Mouse (Mus musculus) cerebellum, adult 9-10 months (tissue): ENCODE data around the gene Ssbp2.

Experiments
- DNase-seq: peaks from one replicate; pipeline ENCODE4 v3.0.0; 2022

Gene Ssbp2

DNA sequence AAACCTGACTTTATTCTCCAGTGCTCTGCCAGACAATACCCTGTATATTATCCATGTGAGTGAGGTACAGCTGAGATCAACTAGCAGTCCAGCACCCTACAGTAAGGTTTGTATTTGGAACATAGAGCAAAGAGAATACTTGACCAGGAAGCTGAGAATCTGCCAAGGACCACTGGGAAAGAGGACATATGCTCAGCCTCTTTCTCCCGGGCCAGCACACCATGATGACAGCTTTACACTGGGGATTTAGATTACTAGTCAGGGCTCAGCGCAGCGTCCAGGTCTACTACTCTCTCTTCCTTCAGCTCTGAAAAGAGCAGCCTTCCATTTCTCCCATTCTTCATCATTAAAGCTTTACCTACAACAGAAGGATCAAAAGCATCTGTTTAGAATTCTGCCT, 76.6 kb downstream of the Ssbp2 start:
- no peak for DNase-seq

- DNase-seq, result no peak
Observed at GRCm38 (mm10) chr13:91540145-91541068, 80.3 kb downstream of the Ssbp2 start.

GRCm38 (mm10) chr13:91541069-91541429, 81.0 kb downstream of the Ssbp2 start:
- no peak for DNase-seq

- DNase-seq, result no peak
Observed at GRCm38 (mm10) chr13:91543555-91543954, 83.5 kb downstream of the Ssbp2 start.

DNA sequence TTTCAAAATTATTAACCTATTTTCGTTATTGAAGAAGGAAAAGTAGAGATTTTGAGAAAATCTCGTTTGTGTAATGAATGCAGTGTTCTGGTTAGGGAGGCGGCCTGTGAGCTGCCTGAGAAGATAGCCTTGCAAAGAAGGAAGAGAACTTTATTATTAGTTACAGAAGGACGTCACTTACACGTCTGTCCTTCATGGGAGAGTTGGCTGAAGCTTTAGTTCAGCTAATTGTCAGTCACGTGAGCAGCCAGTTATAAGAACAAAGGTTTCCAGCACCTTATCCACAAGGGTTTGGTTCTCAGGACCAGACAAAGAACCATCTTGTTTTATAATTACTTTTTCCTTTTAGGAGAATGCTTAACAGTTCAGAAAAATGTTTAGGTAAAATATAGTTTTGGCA, 104.0 kb downstream of the Ssbp2 start:
- no peak for DNase-seq

GRCm38 (mm10) chr13:91564755-91565154, 104.7 kb downstream of the Ssbp2 start:
- no peak for DNase-seq

DNA sequence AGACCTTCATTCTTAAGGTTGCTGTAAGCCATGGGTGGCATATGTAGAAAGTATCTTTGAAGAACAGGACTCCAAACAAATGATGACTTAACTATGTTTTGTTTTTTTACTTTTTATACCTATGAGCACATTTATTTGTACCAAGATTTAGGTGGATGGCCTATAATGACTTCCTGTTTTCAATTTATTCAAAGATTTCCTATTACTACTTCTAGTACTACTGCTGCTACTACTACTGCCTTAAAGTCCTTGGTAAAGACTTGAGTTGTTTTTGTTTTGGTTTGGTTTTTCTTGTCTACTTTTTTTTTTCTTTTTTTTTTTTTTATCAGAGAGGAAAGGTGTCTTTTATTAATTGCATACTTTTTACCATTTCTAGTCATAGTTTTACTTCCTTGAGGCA, 121.4 kb downstream of the Ssbp2 start:
- DNase-seq, result no peak

DNA sequence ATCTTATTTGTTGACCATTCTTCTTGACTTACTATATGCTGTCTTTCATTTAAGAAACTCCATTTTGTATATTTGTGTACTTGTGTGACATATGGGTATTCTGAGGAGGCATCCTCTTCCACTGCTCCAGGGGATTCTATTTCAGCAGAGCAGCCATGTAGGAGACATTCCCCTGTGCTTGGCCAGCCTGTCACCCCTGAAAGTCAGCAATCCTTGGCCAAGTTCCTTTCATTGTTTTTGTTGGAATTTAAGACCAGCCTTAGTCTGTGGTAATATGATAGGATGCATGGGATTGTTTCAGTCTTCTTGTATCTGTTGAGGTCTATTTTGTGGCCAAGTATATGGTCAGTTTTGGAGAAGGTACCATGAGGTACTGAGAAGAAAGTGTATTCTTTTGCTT, 122.1 kb downstream of the Ssbp2 start:
- DNase-seq, result no peak

DNA sequence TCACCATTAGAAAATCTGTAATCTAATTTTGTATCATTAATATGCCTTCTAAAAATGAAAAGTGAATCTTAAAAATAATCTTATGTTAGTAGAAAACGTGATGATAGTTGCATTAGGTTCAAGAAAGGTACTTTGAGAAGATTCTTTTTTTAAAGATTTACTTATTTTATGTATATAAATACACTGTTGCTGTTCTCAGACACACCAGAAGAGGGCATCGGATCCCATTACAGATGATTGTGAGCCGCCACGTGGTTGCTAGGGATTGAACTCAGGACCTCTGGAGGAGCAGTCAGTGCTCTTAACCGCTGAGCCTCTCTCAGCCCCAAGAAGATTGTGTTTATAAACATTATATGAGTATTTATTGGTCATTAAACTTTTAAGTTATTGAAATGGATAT, 126.3 kb downstream of the Ssbp2 start:
- DNase-seq, result no peak

DNA sequence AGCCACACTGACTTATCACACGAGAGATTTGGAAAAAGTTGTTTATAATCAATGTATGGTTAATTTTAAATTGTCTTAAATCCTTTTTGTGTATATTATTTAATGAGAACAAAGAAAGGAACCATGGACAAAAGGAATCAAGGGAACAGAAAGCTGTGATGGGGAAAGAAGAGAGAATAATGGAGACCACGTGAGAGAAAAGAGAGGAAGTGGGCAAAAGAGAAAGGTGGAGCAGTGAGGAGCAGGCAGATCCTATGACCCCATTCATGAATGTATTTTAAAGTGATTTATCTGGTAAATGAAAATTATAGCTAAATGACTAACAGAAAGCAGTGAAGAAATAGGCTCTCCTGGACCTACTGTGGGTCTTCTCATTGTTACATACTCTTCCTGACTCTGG, 128.4 kb downstream of the Ssbp2 start:
- no peak for DNase-seq

- DNase-seq, result peak; percentile 80
Observed at GRCm38 (mm10) chr13:91591863-91592262, 131.8 kb downstream of the Ssbp2 start.

- no peak for DNase-seq
Observed at GRCm38 (mm10) chr13:91595284-91595683, 135.2 kb downstream of the Ssbp2 start.

- no peak for DNase-seq
Observed at GRCm38 (mm10) chr13:91599594-91599993, 139.5 kb downstream of the Ssbp2 start.

DNA sequence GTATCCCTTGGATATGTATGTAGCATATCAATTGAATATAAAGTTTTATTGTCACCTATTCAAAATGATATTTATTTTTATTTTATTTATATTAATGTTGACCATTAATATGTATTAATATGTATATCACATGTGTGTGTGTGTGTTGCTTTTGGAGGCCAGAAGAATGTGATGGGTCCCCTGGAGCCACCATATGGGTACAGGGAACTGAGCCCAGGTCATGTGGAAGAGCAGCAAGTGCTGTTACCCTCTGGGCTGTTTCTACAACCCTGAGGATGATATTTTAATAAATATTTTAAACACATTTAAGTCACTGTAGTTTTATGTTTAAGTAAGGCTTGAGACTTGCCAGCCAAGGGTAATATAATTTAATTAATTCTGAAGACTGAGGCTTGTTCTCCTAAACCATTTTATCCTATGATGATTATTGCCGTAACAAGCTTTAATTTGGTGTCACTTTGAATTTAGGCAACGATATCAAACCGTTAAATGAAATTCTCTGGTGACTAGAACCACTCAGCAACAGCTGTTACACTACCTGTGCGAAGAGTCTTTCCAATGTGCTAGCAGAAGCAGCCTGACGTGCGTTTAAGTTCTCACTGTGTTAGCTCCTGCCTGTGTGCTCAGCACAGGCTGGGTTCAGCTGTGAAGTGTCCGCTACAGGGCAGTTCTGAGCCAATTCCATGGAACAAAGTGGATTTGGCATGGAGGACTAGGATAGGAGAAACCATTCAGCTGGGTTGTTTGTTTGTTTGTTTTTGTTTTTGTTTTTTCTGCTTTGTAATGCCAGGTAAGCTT, 145.2 kb downstream of the Ssbp2 start:
- DNase-seq, result no peak

GRCm38 (mm10) chr13:91610601-91611000, 150.5 kb downstream of the Ssbp2 start:
- DNase-seq, result no peak

DNA sequence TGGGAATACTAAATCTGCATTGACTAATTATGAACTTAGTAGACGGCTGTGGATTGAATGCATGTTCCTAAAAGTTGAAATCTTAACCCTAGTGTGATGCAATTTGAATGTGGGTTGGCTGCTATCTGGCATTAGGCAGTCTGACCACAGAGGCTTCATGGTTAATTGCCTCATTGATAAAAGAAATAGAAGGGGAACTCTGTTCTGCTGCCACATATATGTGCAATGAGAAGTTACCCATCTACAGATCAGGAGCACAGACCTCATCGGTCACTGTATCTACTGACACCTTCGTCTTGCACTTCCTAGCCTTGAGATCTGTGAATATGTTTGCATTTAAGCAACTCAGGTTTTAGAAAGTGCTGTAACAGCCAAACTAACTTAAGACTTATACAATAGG, 151.8 kb downstream of the Ssbp2 start:
- DNase-seq, result no peak

DNA sequence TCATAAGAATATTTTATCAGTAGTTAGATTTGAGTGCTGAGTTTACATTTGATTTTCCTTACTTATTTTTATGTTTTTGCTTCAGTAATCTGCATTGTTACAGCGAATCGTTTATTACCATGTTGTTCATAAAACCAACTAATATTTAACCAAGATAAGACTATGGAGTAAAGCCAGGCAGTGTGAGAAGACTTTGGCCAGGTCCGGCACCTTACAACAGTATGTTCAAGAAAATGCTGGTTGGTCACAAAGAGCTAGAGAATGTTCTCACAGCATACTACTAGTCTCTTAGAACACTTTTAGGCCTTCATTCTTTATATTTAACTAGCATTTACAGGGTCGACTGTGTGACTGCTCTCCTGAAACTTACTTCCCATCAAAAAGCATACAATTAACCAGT, 152.5 kb downstream of the Ssbp2 start:
- DNase-seq, result no peak

GRCm38 (mm10) chr13:91616050-91616449, 156.0 kb downstream of the Ssbp2 start:
- DNase-seq, result no peak

DNA sequence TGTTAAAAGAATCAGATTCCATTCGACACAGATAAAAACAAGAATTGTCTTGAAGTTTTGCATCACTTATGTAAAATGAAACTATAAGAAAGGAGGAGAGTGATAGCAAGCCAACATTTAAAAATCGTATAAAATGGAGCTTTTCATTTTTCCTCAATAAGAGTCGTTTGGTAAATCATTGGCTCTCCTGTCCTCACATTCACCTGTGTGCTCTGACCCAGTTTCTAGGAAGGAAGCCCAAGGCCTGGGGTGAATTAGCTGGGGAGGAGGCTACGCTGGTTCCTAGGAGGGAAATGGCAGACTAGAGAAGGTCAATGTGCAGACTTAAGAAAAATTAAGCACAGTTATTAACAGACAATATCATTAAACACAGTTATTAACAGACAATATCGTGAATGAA, 156.8 kb downstream of the Ssbp2 start:
- no peak for DNase-seq

DNA sequence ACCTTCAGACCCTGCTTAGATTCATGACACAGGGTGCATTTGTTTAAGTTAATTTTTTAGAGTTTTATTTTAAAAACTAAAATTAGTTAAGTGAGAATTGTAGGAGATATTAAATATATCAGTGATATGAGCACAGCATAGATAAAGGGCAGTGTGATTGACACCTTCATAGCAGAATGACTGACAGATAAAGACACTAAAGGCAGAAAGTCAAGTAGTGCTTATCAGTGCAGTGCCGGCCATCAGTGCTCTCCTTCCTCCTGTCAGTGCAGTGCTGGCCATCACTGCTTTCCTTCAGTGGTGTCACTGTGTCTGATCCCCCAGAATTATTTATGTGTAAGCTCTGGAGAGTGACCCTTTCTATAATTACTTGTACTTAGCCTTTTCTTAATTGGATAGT, 159.3 kb downstream of the Ssbp2 start:
- DNase-seq, result no peak

- DNase-seq, result no peak
Observed at GRCm38 (mm10) chr13:91620541-91620940, 160.5 kb downstream of the Ssbp2 start.

DNA sequence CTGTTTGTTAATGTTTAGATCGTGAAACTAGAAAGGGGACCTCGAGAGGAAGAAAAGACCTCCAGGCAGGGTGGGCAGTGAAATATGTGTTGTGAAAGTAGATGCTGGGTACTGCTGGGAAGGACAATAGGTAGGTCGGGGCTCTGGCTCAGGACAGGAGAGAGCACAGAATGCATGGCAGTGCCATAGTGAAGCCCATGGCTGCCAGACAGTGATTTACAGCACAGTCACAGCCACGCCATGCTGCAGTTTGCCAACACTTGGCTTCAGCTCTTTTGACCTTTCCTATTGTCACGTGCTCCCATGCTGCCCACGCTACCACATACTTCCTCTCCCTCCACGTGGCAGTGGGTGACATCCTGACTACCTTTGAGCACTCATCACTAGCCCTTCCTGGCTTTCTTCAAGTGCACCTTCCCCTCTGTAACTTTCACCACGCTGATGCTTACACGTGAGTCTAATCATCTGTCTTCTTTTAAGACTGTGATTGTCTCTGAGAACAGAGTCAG, 171.3 kb downstream of the Ssbp2 start:
- no peak for DNase-seq

DNA sequence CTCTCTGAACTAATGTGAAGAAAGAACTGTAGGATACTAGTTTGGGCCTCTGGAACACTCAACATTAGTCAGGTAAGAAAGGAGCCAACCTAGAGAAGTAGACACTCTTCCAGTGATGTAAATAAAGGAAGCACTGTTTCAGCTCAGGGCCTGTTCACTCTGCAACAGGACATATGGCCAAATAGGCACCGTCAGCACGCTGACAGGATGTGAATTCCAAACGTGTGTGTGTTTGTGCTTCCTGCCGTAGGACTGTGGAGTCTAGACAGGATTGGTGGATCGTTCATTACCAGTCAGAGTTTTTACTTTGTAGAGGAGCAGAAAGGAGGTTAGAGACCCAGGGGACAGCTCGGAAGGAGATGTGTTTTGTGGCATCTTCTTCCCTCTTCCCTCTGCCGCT, 174.0 kb downstream of the Ssbp2 start:
- DNase-seq, result no peak

GRCm38 (mm10) chr13:91635957-91636356, 175.9 kb downstream of the Ssbp2 start:
- DNase-seq, result no peak
